12 mouse cellular contexts compared by ENCODE assay signal in the genomic region with DNA sequence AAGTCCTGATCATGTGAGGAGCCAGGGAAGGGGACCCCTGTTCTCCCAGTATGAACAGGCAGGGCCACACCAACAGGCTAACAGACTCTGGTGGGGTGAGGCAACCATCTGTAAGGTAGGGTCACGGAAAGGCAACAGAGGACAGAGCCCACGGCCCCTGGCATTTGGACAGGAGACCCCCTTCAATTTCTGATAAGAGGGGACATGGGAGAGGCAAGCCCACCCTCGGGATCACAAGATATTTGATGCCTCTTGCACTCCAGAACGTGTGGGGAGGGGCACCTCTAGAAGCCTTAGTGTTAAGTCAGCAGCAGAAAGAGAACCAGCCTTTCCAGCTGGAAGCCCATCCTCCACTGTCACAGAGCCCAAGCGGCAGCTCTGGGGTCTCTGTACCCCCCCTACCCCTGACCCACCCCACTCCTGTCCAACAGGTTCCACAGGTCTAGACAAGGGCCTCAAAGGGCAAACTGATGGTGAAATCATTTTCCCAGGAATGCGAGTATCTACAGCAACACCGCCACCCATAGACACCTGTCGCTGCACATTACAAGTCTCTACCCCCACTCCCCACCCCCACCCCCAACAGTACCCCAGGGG. TPM values are rescaled to one million over a fixed set of nuclear protein-coding genes. Genes with fewer than 3 reads are reported as not detected.
DNase-seq lines count a peak whose midpoint lies in the region; ATAC-seq and TF ChIP-seq lines count a peak whose summit lies in the region.
"Had no signal": no experiment of that assay in that cellular context is flagged by ENCODE, and none has a peak within 500 bp of the region (broad histone marks: within the 10 kb centered on the region; RNA-seq: fewer than 3 reads in every experiment).

No protein-coding gene starts in this region.

- no peak overlapping the region for H3K9ac ChIP-seq in intestine, embryonic 14.5 days (ENCODE audit: low read length)
- H3K9ac ChIP-seq in intestine, postnatal 0 days (ENCODE audit: low read depth, low read length), result no peak overlapping the region
- H3K9ac ChIP-seq in intestine, embryonic 16.5 days (ENCODE audit: low read depth, low read length), result no peak overlapping the region; the same call in 1 of the 2 replicates

- no peaks in the 10 kb centered on the region for H3K27me3 ChIP-seq in intestine, embryonic 14.5 days (replicated peaks; ENCODE audit: control insufficient read depth, insufficient read depth, low read length)
- no peaks in the 10 kb centered on the region for H3K27me3 ChIP-seq in intestine, postnatal 0 days (replicated peaks; ENCODE audit: control insufficient read depth, insufficient read depth, low read length)
- no peaks in the 10 kb centered on the region for H3K27me3 ChIP-seq in E14TG2a.4 (ENCODE audit: insufficient read depth, low read length)
- no peaks in the 10 kb centered on the region for H3K27me3 ChIP-seq in intestine, embryonic 16.5 days (replicated peaks; ENCODE audit: control insufficient read depth, insufficient read depth, low read length)
- H3K27me3 ChIP-seq: Patski had no signal

- peak; percentile 25 for DNase-seq in gastrocnemius, adult 2 months
- no peak for DNase-seq in gastrocnemius, adult 8-10 months (ENCODE audit: low spot score in 2 of 2)
- DNase-seq in intestine, embryonic 14.5 days (ENCODE audit: low spot score), result no peak
- no peak for DNase-seq in thymus, postnatal 0 days (ENCODE audit: low spot score)
- DNase-seq in thymus, postnatal 36 days, result no peak
- DNase-seq: cerebellum, adult 2 months; midbrain, embryonic 14.5 days had no signal

- H3K4me3 ChIP-seq in gastrocnemius, adult 2 months, result peak overlapping the region; percentile 93
- no peak overlapping the region for H3K4me3 ChIP-seq in intestine, embryonic 14.5 days (ENCODE audit: low read depth, low read length)
- no peak overlapping the region for H3K4me3 ChIP-seq in intestine, postnatal 0 days (ENCODE audit: low read depth, low read length)
- peak overlapping the region; percentile 37; the same call in 1 of the 2 replicates for H3K4me3 ChIP-seq in E14TG2a.4 (replicated peaks; ENCODE audit: low read length)
- no peak overlapping the region for H3K4me3 ChIP-seq in intestine, embryonic 16.5 days (ENCODE audit: low read length)

- intact Hi-C loops in gastrocnemius, adult 2 months (cut with DNase I), result no loop called here

- peak overlapping the region; percentile 98 for H3K27ac ChIP-seq in gastrocnemius, adult 2 months
- H3K27ac ChIP-seq in intestine, embryonic 14.5 days (ENCODE audit: low read depth), result 0 out of 2 replicates have a peak overlapping the region, but pooled peaks have one; percentile 48
- no peak overlapping the region for H3K27ac ChIP-seq in intestine, postnatal 0 days (ENCODE audit: low read depth, low read length)
- no peak overlapping the region for H3K27ac ChIP-seq in intestine, embryonic 16.5 days (ENCODE audit: low read length)
- H3K27ac ChIP-seq: macrophage had no signal

- H3K4me2 ChIP-seq in intestine, embryonic 14.5 days (ENCODE audit: low read length), result peak overlapping the region; percentile 77; the same call in 1 of the 2 replicates
- no peak overlapping the region; the same call in 1 of the 2 replicates for H3K4me2 ChIP-seq in intestine, postnatal 0 days (replicated peaks; ENCODE audit: low read depth)
- H3K4me2 ChIP-seq in intestine, embryonic 16.5 days (ENCODE audit: low read depth, low read length), result peak overlapping the region; percentile 99; the same call in 1 of the 2 replicates

- peak; percentile 64 for ATAC-seq in intestine, embryonic 14.5 days (replicated peaks; ENCODE audit: low FRiP score, low TSS enrichment, low read depth)
- ATAC-seq in intestine, postnatal 0 days, result no peak
- ATAC-seq in intestine, embryonic 16.5 days, result peak; percentile 35; the same call in 1 of the 2 replicates
- ATAC-seq: Patski had no signal

- 51% methylated on average over 8 of the region's 8 CpGs for WGBS in intestine, embryonic 14.5 days
- 31% methylated on average over 8 of the region's 8 CpGs for WGBS in intestine, postnatal 0 days
- WGBS in intestine, embryonic 16.5 days, result 49% methylated on average over 8 of the region's 8 CpGs

- TF ChIP-seq CTCF in gastrocnemius, adult 2 months (IDR thresholded peaks at IDR 0.05), result no peak
- no peak for TF ChIP-seq CTCF in intestine, postnatal 0 days (IDR thresholded peaks at IDR 0.05; ENCODE audit: low read depth)
- no peak for TF ChIP-seq CTCF in E14TG2a.4 (conservative IDR thresholded peaks at IDR 0.05; ENCODE audit: low read length)

- H3K36me3 ChIP-seq in intestine, embryonic 14.5 days (ENCODE audit: control insufficient read depth, insufficient read depth, low read length), result no peaks in the 10 kb centered on the region
- no peaks in the 10 kb centered on the region for H3K36me3 ChIP-seq in intestine, postnatal 0 days (ENCODE audit: control insufficient read depth, insufficient read depth)
- peaks cover 51% of the 10 kb centered on the region for H3K36me3 ChIP-seq in E14TG2a.4 (ENCODE audit: insufficient read depth, low read length)
- H3K36me3 ChIP-seq in intestine, embryonic 16.5 days (ENCODE audit: control insufficient read depth, insufficient read depth, low read length), result no peaks in the 10 kb centered on the region

- H3K9me3 ChIP-seq in intestine, embryonic 14.5 days (ENCODE audit: control insufficient read depth, low read length), result no peaks in the 10 kb centered on the region
- H3K9me3 ChIP-seq in intestine, postnatal 0 days (ENCODE audit: control insufficient read depth), result no peaks in the 10 kb centered on the region
- H3K9me3 ChIP-seq in E14TG2a.4 (ENCODE audit: low read length), result no peaks in the 10 kb centered on the region
- H3K9me3 ChIP-seq in intestine, embryonic 16.5 days (ENCODE audit: control insufficient read depth, low read length), result no peaks in the 10 kb centered on the region

- peaks cover 18% of the 10 kb centered on the region for H3K4me1 ChIP-seq in intestine, embryonic 14.5 days (replicated peaks; ENCODE audit: control insufficient read depth, insufficient read depth, low read length)
- H3K4me1 ChIP-seq in intestine, postnatal 0 days (replicated peaks; ENCODE audit: control insufficient read depth, insufficient read depth, low read length), result 0 out of 2 replicates have a peak, but pooled peaks cover 8% of the 10 kb centered on the region
- peaks cover 89% of the 10 kb centered on the region for H3K4me1 ChIP-seq in E14TG2a.4 (replicated peaks; ENCODE audit: low read depth, low read length)
- H3K4me1 ChIP-seq in intestine, embryonic 16.5 days (ENCODE audit: control insufficient read depth, insufficient read depth, low read length), result peaks cover 52% of the 10 kb centered on the region

RNA-seq across cellular contexts. Expression of gene Smtnl2, which starts 5.3 kb away (rescaled TPM):
- total RNA-seq in gastrocnemius, adult 2 months (2021), result 100 to 1,000 TPM; 238 to 342 TPM
- 100 to 1,000 TPM; 270 to 439 (median 347) TPM for total RNA-seq in gastrocnemius, adult 8-10 months (2022)
- polyA plus RNA-seq in intestine, embryonic 14.5 days (2014; fragmentation: Nextera tagmentation; extraction: Ambion mirVana), result 26.2 and 34.5 TPM in 2 replicates
- 7.8 and 8.1 TPM in 2 replicates for polyA plus RNA-seq in intestine, postnatal 0 days (2015; fragmentation: Nextera tagmentation; extraction: Ambion mirVana)
- 27.3 and 28.9 TPM in 2 replicates for polyA plus RNA-seq in intestine, embryonic 16.5 days (2015; fragmentation: Nextera tagmentation; extraction: Ambion mirVana)
- 3.3 and 4.1 TPM in 2 replicates for polyA plus RNA-seq in thymus, postnatal 0 days (2015; fragmentation: Nextera tagmentation; extraction: Ambion mirVana)
- polyA plus RNA-seq: macrophage had no signal

RNA-seq across cellular contexts. Expression of gene Ggt6, which starts 29.1 kb away (rescaled TPM):
- total RNA-seq in gastrocnemius, adult 2 months (2021), result 1 to 10 TPM in 1 of 2 experiments, under 1 TPM in 1; 0.67 to 5.5 TPM
- 1 to 10 TPM; 1.9 to 5.4 (median 3.8) TPM for total RNA-seq in gastrocnemius, adult 8-10 months (2022)
- 6.7 and 7.0 TPM in 2 replicates for polyA plus RNA-seq in intestine, embryonic 14.5 days (2014; fragmentation: Nextera tagmentation; extraction: Ambion mirVana)
- 8.1 and 8.6 TPM in 2 replicates for polyA plus RNA-seq in intestine, postnatal 0 days (2015; fragmentation: Nextera tagmentation; extraction: Ambion mirVana)
- 19.2 and 21.2 TPM in 2 replicates for polyA plus RNA-seq in intestine, embryonic 16.5 days (2015; fragmentation: Nextera tagmentation; extraction: Ambion mirVana)
- 1.0 and 1.1 TPM in 2 replicates for polyA plus RNA-seq in thymus, postnatal 0 days (2015; fragmentation: Nextera tagmentation; extraction: Ambion mirVana)
- polyA plus RNA-seq: macrophage; midbrain, embryonic 14.5 days had no signal

RNA-seq across cellular contexts. Expression of gene Mybbp1a, which starts 35.0 kb away (rescaled TPM):
- 10 to 100 TPM; 60.2 to 60.9 TPM for total RNA-seq in gastrocnemius, adult 2 months (2021)
- total RNA-seq in gastrocnemius, adult 8-10 months (2022), result 10 to 100 TPM; 54.6 to 66.0 (median 57.1) TPM
- polyA plus RNA-seq in intestine, embryonic 14.5 days (2014; fragmentation: Nextera tagmentation; extraction: Ambion mirVana), result 173 and 184 TPM in 2 replicates
- 37.3 and 40.7 TPM in 2 replicates for polyA plus RNA-seq in intestine, postnatal 0 days (2015; fragmentation: Nextera tagmentation; extraction: Ambion mirVana)
- polyA plus RNA-seq in intestine, embryonic 16.5 days (2015; fragmentation: Nextera tagmentation; extraction: Ambion mirVana), result 119 and 141 TPM in 2 replicates
- 124 and 128 TPM in 2 replicates for polyA plus RNA-seq in thymus, postnatal 0 days (2015; fragmentation: Nextera tagmentation; extraction: Ambion mirVana)

RNA-seq across cellular contexts. Expression of gene Tekt1, which starts 43.9 kb away (rescaled TPM):
- total RNA-seq in gastrocnemius, adult 2 months (2021), result 1 to 10 TPM in 1 of 2 experiments, under 1 TPM in 1; 0.33 to 2.6 TPM
- total RNA-seq in gastrocnemius, adult 8-10 months (2022), result 1 to 10 TPM in 3 of 4 experiments, under 1 TPM in 1; 0.92 to 3.3 (median 2.5) TPM
- 0.58 and 0.81 TPM in 2 replicates for polyA plus RNA-seq in intestine, embryonic 14.5 days (2014; fragmentation: Nextera tagmentation; extraction: Ambion mirVana)
- polyA plus RNA-seq in intestine, postnatal 0 days (2015; fragmentation: Nextera tagmentation; extraction: Ambion mirVana), result 0.08 TPM in 1 of 2 replicates, not detected in the other
- 0.16 and 0.26 TPM in 2 replicates for polyA plus RNA-seq in intestine, embryonic 16.5 days (2015; fragmentation: Nextera tagmentation; extraction: Ambion mirVana)
- polyA plus RNA-seq in thymus, postnatal 0 days (2015; fragmentation: Nextera tagmentation; extraction: Ambion mirVana), result 0.60 and 0.62 TPM in 2 replicates
- polyA plus RNA-seq: macrophage, Patski had no signal

Comparison
In these comparisons a context has a peak if more than half of its experiments do, and no peak if none do; other contexts are left out.
1. H3K27ac ChIP-seq: peak in gastrocnemius, adult 2 months (single experiment) and intestine, embryonic 14.5 days (single experiment); none in intestine, postnatal 0 days (single experiment) and intestine, embryonic 16.5 days (single experiment).
2. H3K4me3 ChIP-seq: peak in gastrocnemius, adult 2 months (single experiment) and E14TG2a.4 (single experiment); none in intestine, embryonic 14.5 days (single experiment), intestine, postnatal 0 days (single experiment) and intestine, embryonic 16.5 days (single experiment).